Mouse (Mus musculus): ENCODE data around the gene Krtap15.

Gene Krtap15

DNA sequence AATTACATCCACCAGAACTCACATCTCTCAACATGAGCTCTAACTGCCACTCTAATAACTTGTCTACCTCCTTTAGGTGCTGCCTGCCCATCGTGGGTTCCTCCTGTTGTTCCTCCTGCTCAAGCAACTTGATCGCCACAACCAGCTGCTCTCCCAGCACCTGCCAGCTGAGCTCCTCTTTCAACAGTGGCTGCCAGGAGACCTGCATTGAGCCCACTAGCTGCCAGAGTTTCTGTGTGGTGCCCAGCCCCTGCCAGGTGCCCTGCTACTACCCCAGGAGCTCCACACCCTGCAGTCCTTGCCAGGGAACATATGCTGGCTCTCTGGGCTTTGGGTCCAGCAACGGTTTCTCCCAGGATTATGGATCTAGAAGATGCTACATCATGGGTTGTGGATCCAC is at the start of gene Krtap15:
Gene Krtap15, plus strand, starts transcription at position 150 of the 400 bp plus-strand sequence.
- DNase-seq (ENCODE audit: low read depth, low spot score), result no peak

DNA sequence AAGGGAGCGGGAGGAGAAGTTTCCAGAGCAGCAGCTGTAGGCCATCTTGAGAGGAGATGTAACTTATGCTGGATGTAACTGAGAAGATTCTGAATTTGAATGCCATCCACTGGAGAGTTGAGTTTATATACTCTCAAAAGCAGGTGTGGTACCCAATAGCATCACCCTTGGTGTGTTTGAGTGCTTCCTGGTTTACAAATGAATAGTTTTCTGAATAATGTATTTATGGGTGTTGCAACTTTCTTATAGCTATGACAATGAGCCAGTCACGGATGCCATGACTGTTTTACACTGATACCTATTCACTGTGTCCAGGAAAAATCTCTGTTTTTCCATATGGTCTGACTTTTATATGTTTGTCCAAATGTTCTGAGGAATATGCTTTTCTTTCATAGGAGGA is 45.9 kb upstream of the Krtap15 start, which contains the start of gene 2310057N15Rik:
Gene 2310057N15Rik, minus strand, starts transcription at position 101 of the 400 bp plus-strand sequence.
- no peak for DNase-seq (ENCODE audit: low read depth, low spot score)

DNA sequence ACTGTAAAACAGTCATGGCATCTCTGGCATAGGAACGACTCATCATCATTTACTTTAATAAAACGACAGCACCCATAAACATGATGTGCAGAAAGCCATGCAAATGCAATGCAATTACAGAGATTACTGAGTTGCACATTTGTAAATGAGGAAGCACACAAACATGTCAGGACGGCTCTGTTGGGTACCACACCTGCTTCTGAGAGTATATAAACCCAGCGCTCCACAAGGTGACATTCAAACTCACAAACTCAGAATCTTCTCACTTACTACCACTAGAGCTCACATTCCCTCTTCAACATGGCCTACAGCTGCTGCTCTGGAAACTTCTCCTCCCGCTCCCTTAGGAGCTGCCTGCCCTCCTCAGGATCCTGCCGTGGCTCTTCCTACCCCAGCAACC is 42.4 kb upstream of the Krtap15 start, which contains the start of gene Gm5965:
Gene Gm5965, plus strand, starts transcription at position 301 of the 400 bp plus-strand sequence.
- no peak for DNase-seq (ENCODE audit: low read depth, low spot score)

DNA sequence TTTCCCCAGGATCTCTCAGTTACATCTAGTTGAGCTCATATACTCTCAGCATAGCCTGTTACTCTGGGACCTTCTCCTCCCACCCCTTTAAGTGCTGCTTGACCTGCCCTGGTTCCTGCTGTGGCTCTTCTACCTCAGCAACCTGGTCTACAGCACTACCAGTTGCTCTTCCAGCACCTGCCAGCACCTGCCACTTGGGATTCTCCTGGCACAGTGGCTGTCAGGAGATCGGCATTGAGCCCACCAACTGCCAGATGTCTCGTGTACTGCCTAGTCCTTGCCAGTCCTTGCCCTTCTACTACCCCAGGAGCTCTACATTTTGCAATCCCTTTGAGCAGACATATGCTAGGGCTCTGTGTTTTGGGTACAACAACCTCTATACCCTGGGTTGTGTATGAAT is 33.2 kb upstream of the Krtap15 start:
- DNase-seq (ENCODE audit: low read depth, low spot score), result no peak

DNA sequence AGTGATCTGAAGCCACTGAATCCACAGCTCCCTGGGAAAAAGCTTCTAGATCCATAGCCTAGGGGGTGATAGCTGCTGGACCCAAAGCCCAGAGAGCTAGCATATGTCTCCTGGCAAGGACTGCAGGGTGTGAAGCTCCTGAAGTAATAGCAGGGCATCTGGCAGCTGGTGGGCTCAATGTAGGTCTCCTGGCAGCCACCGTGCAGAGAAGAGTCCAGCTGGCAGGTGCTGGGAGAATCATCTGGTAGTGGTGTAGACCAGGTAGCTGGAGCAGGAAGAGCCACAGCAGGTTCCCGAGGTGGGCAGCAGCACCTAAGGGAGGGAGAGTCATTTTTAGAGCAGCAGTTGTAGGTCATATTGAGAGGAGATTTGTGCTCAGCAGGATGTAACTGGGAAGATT is 8.2 kb upstream of the Krtap15 start, which contains the start of gene Gm20741:
Gene Gm20741, minus strand, starts transcription at position 394 of the 400 bp plus-strand sequence.
- no peak for DNase-seq (ENCODE audit: low read depth, low spot score)

DNA sequence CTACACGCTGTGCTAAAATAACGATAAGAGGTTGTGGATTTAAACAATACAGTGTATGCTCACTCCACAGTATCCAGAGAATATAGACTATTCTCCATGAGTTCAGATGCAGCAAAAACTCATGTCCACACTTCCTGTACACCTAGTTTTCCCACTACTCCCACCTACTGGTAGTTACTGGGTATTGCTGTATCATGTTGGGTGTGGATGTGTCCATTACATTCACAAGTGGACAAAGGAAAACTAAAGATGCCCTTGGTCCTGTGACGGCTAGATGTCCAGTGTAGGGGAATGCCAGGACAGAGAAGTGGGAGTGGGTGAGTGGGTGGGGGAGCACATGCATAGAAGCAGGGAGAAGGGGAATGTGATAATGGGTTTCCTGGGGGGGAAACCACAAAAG is 3.7 kb downstream of the Krtap15 start:
- DNase-seq (ENCODE audit: low read depth, low spot score), result no peak

DNA sequence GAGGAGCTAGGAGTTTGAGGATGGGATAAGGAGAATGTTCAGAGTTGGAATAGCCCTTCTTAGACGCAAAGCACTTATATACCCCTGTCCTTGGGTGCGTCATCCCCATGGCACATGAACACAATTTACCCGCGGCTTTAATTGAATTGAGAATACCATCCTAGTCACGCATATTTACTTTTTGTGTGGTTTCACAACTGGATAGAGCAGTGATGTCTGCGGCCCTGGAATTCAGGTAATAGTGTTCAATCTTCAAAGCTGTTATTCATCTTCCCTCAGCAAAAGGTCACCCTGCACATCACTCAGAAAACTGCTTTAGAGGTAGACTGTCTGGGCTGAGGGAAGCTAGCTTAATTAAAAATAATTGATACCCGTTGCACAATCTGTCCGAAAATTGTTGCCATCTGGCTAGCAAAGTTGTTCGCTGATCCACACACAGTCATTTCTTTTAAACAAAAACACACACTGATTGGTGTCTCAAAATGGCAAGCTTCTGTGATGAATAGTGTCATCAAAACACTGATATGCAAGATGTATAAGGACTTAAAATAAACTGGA is 6.2 kb downstream of the Krtap15 start, which contains the start of gene Krtap14:
Gene Krtap14, minus strand, starts transcription at position 51 of the 558 bp plus-strand sequence.
- no peak for DNase-seq (ENCODE audit: low read depth, low spot score)

DNA sequence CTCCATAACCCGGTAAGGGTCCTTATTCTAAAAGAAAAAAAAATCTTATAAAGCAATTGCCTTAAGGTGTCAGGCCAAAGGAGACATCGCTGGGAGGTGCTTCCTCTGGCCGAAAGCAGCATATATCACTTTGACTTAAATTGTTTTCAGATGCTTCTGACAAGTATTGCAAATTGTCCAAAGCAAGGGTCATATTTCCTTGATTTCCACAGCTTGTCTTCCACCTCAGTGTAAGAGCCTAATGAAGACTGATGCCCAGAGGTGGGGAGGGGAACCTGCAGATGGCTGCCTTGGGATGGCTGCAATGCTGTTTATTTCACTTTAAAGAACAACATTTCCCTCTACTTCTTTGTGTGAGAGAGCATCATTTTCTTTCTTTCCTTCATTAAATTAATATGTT is 7.0 kb downstream of the Krtap15 start:
- no peak for DNase-seq (ENCODE audit: low read depth, low spot score)

DNA sequence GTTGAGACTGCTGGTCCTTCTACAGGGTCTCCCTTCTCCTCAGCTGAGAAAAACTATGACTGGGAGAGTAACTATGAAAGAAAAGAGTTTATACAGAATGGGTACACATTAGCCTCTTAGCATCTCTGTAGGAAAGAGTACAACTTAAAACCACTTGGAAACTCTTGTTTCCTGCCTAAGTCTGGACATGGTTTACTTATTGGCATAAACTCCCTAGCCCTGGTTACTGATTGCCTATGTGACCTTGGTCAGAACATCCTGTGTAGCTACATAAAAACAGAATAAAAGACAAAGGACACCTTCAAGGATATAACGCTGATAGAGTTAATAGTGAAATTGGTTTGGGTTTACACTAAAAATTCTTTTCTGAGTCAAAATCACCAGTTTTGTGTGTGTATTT is 27.3 kb downstream of the Krtap15 start:
- no peak for DNase-seq (ENCODE audit: low read depth, low spot score)

DNA sequence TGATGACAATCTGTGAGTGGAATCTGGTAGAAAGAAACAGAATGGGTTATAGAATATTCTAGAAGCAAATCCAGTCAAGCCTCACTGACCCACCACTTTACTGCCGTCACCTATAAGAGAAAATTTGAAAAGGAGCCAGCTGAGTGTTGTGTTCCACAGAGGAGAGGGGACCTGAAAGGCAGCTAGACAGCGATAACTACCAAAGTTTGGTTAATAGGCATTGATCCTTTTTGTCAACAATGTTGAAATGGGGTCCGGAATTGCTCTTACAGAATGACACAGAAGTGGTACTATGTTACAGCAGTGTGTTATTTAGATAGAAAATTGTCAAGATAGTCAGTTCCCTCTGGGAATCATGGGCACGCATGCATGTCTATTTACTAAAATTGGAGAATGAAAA is 28.5 kb downstream of the Krtap15 start:
- DNase-seq (ENCODE audit: low read depth, low spot score), result no peak

DNA sequence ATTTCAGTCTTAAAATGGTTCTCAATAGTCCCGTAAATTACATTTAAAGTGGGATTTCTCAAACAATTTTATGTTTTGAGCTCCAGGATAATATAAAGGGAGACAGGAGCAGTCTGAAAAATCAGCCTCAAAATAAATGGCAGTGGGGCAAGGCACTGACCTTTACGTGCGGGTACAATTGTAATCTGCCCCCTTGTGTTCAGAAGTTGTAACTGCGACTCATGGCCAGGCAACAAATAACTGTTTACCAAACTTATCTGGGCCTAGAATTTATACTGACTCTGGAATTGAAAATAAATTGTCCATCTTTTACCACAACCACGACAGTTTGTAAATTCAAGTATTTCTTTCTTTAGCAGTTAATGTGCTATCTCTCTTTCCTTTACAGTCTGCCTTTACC is 31.4 kb downstream of the Krtap15 start:
- DNase-seq (ENCODE audit: low read depth, low spot score), result peak; percentile 3

DNA sequence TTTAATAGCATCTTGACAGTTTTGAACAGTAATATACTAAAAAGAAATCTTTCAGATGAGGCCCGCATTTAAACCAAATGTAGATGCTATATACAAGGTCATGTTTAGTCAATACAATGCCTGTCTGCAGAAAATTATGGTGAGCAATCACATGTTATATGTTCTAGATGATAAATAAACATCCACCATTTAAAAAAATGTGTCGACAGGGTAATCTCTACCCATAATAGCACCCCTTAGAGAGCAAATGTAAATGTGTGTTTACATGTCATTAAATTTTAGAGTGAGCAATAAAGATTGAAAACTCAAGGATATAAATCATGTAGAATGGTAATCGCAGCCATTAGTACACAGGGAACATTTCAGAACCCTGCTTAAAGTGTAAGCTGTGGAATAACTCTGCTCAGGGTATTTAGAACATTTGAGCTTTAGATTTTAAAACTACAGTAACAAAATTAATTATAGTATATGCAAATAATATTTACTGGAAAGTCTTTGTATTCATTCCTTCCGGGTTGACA is 44.9 kb downstream of the Krtap15 start:
- no peak for DNase-seq (ENCODE audit: low read depth, low spot score)

DNA sequence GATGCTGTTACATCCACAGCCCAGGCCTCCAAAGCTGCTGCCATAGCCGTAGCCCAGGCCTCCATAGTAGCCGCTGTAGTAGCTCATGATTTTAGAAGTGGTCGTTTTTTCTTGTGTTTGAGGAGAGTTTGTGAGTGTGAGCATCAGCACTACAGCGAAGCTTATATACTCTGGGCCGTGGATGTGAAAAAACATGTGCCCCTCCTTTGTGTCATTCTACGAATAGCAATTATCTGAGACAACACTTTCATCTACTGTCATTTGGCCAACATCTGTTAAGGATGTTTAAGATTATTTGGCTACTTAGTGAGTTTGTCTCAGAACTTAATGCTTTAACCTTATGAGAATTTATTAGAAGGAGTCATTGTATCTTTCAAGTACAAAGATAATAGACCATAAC is 49.3 kb downstream of the Krtap15 start, which contains the start of gene Krtap19-1:
Gene Krtap19-1, minus strand, starts transcription at position 101 of the 400 bp plus-strand sequence.
- no peak for DNase-seq (ENCODE audit: low read depth, low spot score)

DNA sequence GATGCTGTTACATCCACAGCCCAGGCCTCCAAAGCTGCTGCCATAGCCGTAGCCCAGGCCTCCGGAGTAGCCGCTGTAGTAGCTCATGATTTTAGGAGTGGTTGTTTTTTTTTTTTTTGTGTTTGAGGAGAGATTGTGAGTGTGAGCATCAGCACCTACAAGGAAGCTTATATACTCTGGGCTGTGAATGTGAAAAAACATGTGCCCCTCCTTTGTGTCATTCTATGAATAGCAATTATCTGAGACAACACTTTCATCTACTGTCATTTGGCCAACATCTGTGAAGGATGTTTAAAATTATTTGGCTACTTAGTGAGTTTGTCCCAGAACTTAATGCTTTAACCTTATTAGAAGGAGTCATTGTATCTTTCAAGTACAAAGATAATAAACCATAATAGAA is 54.2 kb downstream of the Krtap15 start, which contains the start of gene Krtap19-2:
Gene Krtap19-2, minus strand, starts transcription at position 101 of the 400 bp plus-strand sequence.
- no peak for DNase-seq (ENCODE audit: low read depth, low spot score)

DNA sequence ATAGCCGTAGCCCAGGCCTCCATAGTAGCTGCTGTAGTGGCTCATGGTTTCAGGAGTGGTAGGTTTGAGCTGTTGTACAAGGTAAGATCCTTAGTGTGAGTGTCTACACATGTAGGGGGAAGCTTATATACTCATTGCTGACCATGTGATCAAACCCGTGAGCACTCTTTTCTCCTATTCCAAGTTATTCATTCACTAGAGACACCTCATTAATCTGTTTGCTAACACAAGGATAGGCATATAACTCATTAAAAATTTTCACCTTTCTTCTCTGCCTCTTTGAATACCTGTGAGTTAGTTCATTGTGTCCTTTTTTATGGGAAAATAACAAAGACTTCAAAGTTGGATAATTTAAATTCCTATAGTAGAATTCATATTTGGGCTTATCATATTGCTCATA is 57.9 kb downstream of the Krtap15 start, which contains the start of gene Krtap19-3:
Gene Krtap19-3, minus strand, starts transcription at position 101 of the 400 bp plus-strand sequence.
- DNase-seq (ENCODE audit: low read depth, low spot score), result no peak
